Mouse (Mus musculus) Patski (cell line): ENCODE data around the gene Odf3l1. TPM values are rescaled to one million over a fixed set of nuclear protein-coding genes. Genes with fewer than 3 reads are reported as not detected.

Source experiments
- ATAC-seq: fragments of 100-300 bp; one replicate; pipeline ENCODE4 v1.8.0; 2021
- CTCF ChIA-PET: fragments of 350-600 bp; sonication (Branson Sonifier 250); formaldehyde crosslinking; loops from one replicate; lab custom pipeline; 2022; ENCODE audit warnings: inconsistent platforms; lab: Charles Lee
- POLR2A ChIA-PET: fragments of 350-600 bp; sonication (Branson Sonifier 250); formaldehyde crosslinking; loops from one replicate; lab custom pipeline; 2022; ENCODE audit warnings: antibody characterized with exemption, inconsistent platforms; lab: Charles Lee
- DNase-seq: peaks from one replicate; pipeline ENCODE4 v3.0.0-alpha.2; 2011; ENCODE audit warnings: low read depth, low spot score
- H3K27me3 ChIP-seq: fragments of 371-371 bp; one replicate; pipeline ENCODE4 v1.5.1; 2021
- CTCF ChIP-seq: fragments of 100-300 bp; IDR thresholded peaks from one replicate; pipeline ENCODE4 v1.5.1; 2021
- in situ Hi-C: fragments of 300-500 bp; cut with MboI; formaldehyde crosslinking; loops from 3 replicates; pipeline ENCODE4 v1.11.1; 2018; ENCODE audit warnings: low pct_unique_long_range_greater_than_20kb, mixed read lengths
- polyA plus RNA-seq: library from polyadenylated mRNA; unstranded; gene quantifications from one replicate; pipeline ENCODE4 v1.2.3, GENCODE M21; 2021

Odf3l1 gene
- polyA plus RNA-seq, 1 experiment from 2014 or later, result not detected

DNA sequence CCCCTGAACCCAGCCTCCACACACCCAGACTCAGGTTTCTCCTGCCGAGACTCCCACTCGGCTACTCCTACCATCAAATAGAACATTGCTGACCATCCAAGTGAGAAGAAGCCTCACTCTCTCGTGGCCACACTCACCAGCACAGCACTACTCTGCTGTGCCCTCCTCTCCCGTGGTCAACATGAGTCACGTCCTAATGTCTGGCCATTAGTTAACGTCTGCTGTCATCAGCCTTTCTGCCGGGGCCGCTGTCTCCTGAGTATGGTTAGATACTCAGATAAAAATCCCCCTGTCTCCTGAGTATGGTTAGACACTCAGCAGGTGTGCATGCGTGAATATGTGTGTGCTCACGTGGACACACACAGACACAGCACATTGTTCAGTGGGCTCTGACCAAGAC, 6.3 kb upstream of the Odf3l1 start:
- peak; percentile 71 for ATAC-seq
- CTCF ChIA-PET, result interaction anchor here (1.1 kb wide), 1 partner anchor 27 kb away, joined by 3 read pairs; no protein-coding TSS in a partner anchor
- in situ Hi-C loops, result no loop called here

DNA sequence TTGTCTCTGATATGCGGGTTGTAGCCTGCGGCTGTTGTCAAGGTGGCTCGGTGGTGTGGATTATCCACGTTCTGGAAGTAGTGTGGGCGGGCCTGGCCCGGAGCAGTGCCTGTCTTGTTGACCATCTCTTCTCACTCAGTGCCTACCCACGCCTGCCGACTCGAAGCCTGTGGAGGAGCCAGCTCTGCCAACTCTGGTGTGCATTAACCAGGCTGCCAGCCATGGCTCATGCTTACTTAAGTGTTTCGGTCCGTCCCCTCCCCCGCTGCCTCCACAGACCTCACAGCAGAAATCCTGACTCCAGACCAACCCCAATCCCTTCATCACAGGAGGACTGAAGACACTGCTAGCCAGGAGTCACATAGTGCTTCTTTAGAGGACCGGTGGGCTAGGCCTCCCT, 5.1 kb upstream of the Odf3l1 start:
- no peak for TF ChIP-seq CTCF
- CTCF ChIA-PET, result no interaction called here
- no peak for DNase-seq
- in situ Hi-C loops, result no loop called here
- no peak for ATAC-seq
- POLR2A ChIA-PET, result no interaction called here
- no peaks in the 10 kb centered on the region for H3K27me3 ChIP-seq

More for the DNA sequence above, 6.3 kb upstream of the Odf3l1 start:
- H3K27me3 ChIP-seq, result no peaks in the 10 kb centered on the region
- POLR2A ChIA-PET, result interaction anchor here (1.0 kb wide), 1 partner anchor 21 kb away, joined by 3 read pairs; no protein-coding TSS in a partner anchor
- no peak for DNase-seq
- TF ChIP-seq CTCF, result no peak

DNA sequence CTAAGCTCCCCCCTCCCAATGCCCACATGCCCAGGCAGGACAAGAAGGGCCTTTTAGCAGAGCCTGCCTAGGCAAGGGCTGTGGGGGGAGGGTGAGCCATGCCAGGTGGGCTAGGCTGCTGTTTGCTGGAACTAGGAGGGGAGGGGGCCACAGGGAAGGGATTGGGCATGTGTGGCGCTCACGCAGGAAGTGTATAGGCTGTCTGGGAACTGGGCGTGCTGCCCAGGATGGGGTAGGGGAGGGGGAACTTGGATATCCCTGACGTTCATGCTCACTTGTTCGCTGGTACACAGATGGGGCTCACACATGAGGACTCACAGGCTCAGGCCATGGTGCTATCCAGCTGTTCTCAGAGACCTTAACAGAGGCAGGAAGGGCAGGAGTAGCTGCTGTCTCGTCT, 3.8 kb upstream of the Odf3l1 start:
- H3K27me3 ChIP-seq, result no peaks in the 10 kb centered on the region
- in situ Hi-C loops, result no loop called here
- ATAC-seq, result no peak
- TF ChIP-seq CTCF, result no peak
- ChIA-PET CTCF (no interaction called here), POLR2A (no interaction called here)
- no peak for DNase-seq

DNA sequence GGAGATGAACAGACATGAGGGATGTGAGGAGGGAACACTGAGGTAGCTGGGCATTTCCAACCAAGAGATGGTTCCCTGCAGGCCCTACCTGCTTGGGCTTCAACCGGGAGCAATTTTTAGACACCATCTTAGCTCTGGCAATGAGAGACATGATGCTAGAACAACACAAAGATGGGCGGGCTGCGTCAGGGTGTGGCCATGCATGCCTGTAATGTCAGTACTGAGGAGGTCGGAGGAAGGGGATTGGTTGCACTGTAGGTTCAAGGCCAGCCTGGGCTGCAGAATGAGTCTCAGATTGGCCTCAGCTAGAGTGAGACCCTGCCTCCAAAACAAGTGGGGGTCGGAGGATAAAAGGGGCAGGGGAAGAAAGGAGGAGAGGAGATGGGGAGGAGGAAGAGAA, 2.0 kb upstream of the Odf3l1 start:
- ChIA-PET POLR2A (no interaction called here), CTCF (no interaction called here)
- ATAC-seq, result no peak
- DNase-seq, result no peak
- in situ Hi-C loops, result no loop called here
- no peaks in the 10 kb centered on the region for H3K27me3 ChIP-seq
- TF ChIP-seq CTCF, result no peak

DNA sequence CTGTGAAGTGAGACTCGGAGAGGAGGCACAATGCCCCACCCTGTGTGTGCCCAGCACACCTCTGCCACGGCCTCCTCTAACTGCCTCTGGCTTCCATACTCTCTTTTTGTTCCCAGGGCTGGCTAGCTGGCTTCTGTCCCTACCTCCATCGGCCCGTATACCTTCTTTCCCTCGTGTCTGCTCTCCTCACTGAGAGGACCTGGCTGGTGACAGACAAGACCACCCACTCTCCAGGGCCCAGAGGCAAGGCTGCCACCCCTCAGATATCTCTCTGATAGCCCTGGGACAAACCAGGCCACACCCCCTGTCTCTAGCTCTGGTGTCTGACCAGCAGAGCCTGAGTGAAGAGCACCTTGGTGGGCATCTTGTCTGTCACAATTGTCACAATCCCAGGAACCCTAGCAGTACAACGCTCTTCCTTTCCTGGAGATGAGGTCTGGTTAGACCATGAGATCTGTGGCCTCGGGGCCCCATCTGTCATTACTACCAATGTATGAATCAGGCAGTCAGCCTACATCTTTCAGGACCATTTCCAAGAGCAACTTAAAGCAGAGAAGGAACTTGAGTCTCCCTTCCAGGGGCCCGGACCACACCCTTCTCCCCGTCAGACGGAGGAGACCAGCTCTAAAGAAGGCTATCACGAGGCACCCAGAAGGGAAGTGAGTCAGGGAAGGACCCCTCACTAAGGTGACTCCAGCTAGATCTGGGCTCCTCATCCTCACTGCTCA, 1.4 kb upstream of the Odf3l1 start:
- in situ Hi-C loops, result no loop called here

DNA sequence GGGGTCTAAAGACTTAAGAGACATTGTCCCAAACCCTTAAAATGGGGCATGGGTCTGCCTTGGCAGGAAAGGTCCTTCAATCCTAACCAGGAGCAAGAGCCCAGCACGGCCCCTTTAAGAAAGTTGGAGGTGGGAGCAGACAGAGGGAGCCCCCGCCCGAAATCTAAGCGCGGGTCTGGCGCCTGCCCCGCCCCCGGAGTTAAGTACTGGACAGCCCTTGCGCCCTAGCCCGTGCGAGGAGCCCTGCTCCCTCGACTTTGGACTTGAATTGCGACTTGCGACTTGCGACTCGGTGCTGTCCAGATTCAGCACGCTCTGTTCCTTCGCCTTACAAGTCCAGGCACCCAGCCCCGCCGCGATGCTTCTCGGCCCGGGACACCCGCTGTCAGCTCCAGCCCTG, 353 bp upstream of the Odf3l1 start, which contains the start of gene Cspg4:
TSS of gene Cspg4 (plus strand) at position 202 of the 400 bp plus-strand sequence.
- no peaks in the 10 kb centered on the region for H3K27me3 ChIP-seq
- POLR2A ChIA-PET, result no interaction called here
- in situ Hi-C loops, result no loop called here
- ATAC-seq, result no peak
- DNase-seq, result no peak
- CTCF ChIA-PET, result interaction anchor here (1.1 kb wide), 1 partner anchor 179 kb away, joined by 3 read pairs; no protein-coding TSS in a partner anchor
- no peak for TF ChIP-seq CTCF

More for the DNA sequence above, 1.4 kb upstream of the Odf3l1 start:
- no peak for TF ChIP-seq CTCF
- CTCF ChIA-PET, result no interaction called here
- H3K27me3 ChIP-seq, result no peaks in the 10 kb centered on the region
- no peak for ATAC-seq
- POLR2A ChIA-PET, result no interaction called here
- no peak for DNase-seq

DNA sequence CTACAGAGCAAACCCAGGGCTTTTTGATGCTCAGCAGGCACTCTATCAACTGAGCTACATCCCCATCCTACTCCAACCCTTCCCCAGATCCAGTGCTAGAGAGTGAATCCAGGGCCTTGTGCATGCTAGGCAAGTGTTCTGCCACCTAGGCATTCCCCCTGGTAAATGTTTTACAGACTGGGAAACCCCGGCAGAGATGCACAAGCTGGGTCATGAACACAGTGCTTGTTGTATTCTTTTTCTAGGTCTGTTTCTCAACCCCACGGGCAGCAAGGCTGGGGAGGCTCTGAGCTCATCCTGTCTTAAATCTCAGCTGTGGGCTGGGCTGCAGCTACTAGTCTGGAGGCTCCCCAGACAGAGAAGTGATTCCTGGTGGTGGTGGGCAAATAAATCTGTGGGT, 1.6 kb downstream of the Odf3l1 start:
- no peak for TF ChIP-seq CTCF
- no peaks in the 10 kb centered on the region for H3K27me3 ChIP-seq
- in situ Hi-C loops, result no loop called here
- peak; percentile 75 for DNase-seq
- ATAC-seq, result peak; percentile 14
- ChIA-PET CTCF (interaction anchor here (1.0 to 2.3 kb wide), 3 partner anchors 10 to 20 kb away, joined by 3 to 5 read pairs (median 4); no protein-coding TSS in a partner anchor), POLR2A (no interaction called here)

DNA sequence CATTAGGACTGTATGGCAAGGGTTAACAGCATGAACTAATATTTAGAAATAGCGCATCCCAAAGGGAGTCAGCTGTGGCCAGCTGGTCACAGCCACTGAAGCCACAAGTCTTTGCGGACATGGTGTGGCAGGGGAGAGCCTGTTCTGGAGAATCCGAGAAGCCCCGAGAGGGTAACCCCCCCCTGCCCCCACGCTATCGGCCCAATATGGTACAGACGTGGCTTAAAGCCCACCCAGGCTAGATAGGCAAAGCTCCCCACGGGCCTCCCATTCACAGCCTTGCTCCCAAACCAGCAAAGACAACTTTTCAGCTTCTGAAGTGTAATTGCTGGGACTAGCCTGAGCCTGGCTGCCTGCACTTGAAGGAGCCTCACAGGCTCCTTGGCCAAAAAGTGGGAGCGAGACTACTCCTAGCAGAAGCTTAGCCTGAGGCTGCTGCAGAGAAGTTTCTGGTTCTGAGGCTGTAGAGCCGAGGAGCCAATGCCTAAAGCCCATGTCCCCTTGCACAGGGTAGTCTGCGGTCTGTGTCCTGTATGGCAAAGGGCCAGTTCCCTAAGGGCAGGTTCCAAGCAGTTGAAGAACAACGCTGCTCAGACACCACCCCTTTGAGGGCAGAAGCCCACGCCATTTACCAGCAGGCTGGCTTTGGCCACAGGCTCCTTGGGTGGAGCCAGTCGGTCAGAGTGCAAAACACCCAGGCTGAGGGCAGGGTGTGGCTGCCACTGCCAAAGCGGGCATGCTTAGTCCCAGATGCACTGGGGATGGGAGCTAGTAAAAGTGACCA, 3.8 kb downstream of the Odf3l1 start:
- CTCF ChIA-PET, result interaction anchor here (0.8 to 2.1 kb wide), 3 partner anchors 10 to 17 kb away, joined by 3 to 6 read pairs (median 4); no protein-coding TSS in a partner anchor
- TF ChIP-seq CTCF, result no peak
- ATAC-seq (peak; percentile 28), DNase-seq (peak; percentile 67)
- no peaks in the 10 kb centered on the region for H3K27me3 ChIP-seq
- POLR2A ChIA-PET, result interaction anchor here (1.2 kb wide), 1 partner anchor 9 kb away, joined by 5 read pairs; no protein-coding TSS in a partner anchor
- in situ Hi-C loops, result no loop called here

DNA sequence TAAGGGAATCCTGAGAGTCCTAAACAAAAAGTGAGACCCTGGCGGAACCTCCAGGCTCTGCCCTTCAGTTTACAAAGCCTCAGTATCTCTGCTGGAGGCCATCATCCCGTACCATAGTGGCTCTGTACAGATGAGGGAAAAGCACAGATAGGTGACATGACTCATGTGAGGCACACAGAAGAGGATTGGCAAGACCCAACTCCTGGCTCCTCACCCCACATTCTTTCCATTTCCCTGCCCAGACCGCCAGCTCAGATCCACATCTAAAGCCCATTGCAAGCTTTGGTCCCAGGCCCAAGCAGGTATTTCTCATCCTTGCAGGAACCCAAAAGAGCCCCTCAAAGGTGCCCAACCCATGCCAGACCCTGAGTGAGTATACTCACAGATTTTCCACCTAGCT, 4.4 kb downstream of the Odf3l1 start:
- POLR2A ChIA-PET, result interaction anchor here (1.2 kb wide), 1 partner anchor 8 kb away, joined by 5 read pairs; no protein-coding TSS in a partner anchor
- CTCF ChIA-PET, result interaction anchor here (0.8 to 2.1 kb wide), 2 partner anchors 9 to 17 kb away, joined by 3 to 6 read pairs; no protein-coding TSS in a partner anchor
- no peak for DNase-seq
- ATAC-seq, result no peak
- in situ Hi-C loops, result no loop called here
- H3K27me3 ChIP-seq, result no peaks in the 10 kb centered on the region
- TF ChIP-seq CTCF, result no peak

DNA sequence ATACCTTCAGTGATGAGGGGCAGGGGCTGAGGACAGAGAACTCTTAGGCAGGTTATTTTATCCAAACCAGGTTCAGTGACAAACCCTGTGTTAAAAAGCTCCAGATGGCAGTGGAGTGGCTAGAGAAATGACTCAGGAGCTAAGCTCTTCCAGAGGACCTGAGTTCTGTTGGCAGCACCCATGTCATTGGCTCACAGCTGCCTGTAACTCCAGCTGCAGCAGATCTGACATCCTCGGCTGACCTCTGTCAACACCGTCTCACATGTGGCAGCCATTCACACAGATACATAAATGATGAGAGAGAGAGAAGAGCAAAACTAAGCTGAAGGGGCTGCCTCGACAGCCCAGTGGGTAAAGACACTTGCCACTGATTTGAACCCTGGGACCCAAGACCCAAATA, 7.0 kb downstream of the Odf3l1 start:
- CTCF ChIA-PET, result no interaction called here
- no peak for DNase-seq
- POLR2A ChIA-PET, result no interaction called here
- no peak for TF ChIP-seq CTCF
- in situ Hi-C loops, result no loop called here
- ATAC-seq, result no peak
- H3K27me3 ChIP-seq, result no peaks in the 10 kb centered on the region
